Mouse (Mus musculus) lung, postnatal 0 days (tissue): ENCODE measurements around the gene Tex9.

Experiments
- CTCF ChIP-seq: IDR thresholded peaks from 2 replicates; pipeline ENCODE4 v1.5.1; 2016; ENCODE audit warnings: antibody characterized with exemption, mild to moderate bottlenecking
- EP300 ChIP-seq: IDR thresholded peaks from 2 replicates; pipeline ENCODE4 v1.6.1; 2016; ENCODE audit warnings: antibody characterized with exemption, mild to moderate bottlenecking, control low read depth

- TF ChIP-seq EP300 (no peak), CTCF (no peak)
These were observed 14.7 kb downstream of the Tex9 start for GRCm38 (mm10) chr9:72477306-72477705.
